Mouse (Mus musculus) MEL (cell line): ENCODE data around the gene Smarca2. TPM values are rescaled to one million over a fixed set of nuclear protein-coding genes. Genes with fewer than 3 reads are reported as not detected.

Experiments used
- DNase-seq: peaks from one replicate; pipeline ENCODE4 v3.0.0; 2011; ENCODE audit warnings: low read depth, low spot score
- H3K27ac ChIP-seq: 2 replicates; pipeline ENCODE4 v1.5.1; 2012; ENCODE audit warnings: low read depth, mild to moderate bottlenecking, control low read depth, low read length, moderate library complexity; ENCODE audit not compliant: control insufficient read depth
- H3K27me3 ChIP-seq, 2 experiments: fragments of 150-350 bp in 1 of 2; sonication (generic) in 1 of 2; 2 replicates each; pipeline ENCODE4 v1.6.1; 2012; ENCODE audit warnings: low read length in 2 of 2, mild to moderate bottlenecking in 2 of 2, improper control_type of control experiment in 1 of 2, moderate library complexity in 1 of 2; ENCODE audit not compliant: insufficient read depth in 2 of 2, control insufficient read depth in 1 of 2
- H3K36me3 ChIP-seq, 2 experiments: 2 replicates each; pipeline ENCODE4 v1.6.1; 2012 to 2014; ENCODE audit warnings: low read length in 2 of 2, improper control_type of control experiment in 1 of 2, inconsistent platforms in 1 of 2, mild to moderate bottlenecking in 1 of 2; ENCODE audit not compliant: insufficient read depth in 2 of 2, control insufficient read depth in 1 of 2
- H3K4me1 ChIP-seq, 2 experiments: fragments of 150-350 bp in 1 of 2; sonication (generic) in 1 of 2; 2 replicates each; pipeline ENCODE4 v1.6.1; 2012; ENCODE audit warnings: low read length in 2 of 2, improper control_type of control experiment in 1 of 2, mild to moderate bottlenecking in 1 of 2; ENCODE audit not compliant: insufficient read depth in 2 of 2, control insufficient read depth in 1 of 2
- H3K4me3 ChIP-seq, 2 experiments: fragments of 150-350 bp in 1 of 2; sonication (generic) in 1 of 2; 2 replicates each; pipeline ENCODE4 v1.5.1; 2012; ENCODE audit warnings: low read depth in 2 of 2, low read length in 2 of 2, mild to moderate bottlenecking in 2 of 2, moderate library complexity in 2 of 2, control low read depth in 1 of 2, improper control_type of control experiment in 1 of 2; ENCODE audit not compliant: control insufficient read depth in 1 of 2, insufficient read depth in 1 of 2
- H3K79me2 ChIP-seq: 2 replicates; pipeline ENCODE4 v1.6.1; 2012; ENCODE audit warnings: mild to moderate bottlenecking, low read length, moderate library complexity; ENCODE audit not compliant: control insufficient read depth, poor library complexity, insufficient read depth
- H3K9ac ChIP-seq: 2 replicates; pipeline ENCODE4 v1.6.1; 2012; ENCODE audit warnings: low read depth, mild to moderate bottlenecking, control low read depth, low read length, moderate library complexity; ENCODE audit not compliant: control insufficient read depth, poor library complexity, severe bottlenecking
- H3K9me3 ChIP-seq: fragments of 150-350 bp; sonication (generic); replicated peaks from 2 replicates; pipeline ENCODE4 v1.6.1; 2012; ENCODE audit warnings: mild to moderate bottlenecking, low read length, improper control_type of control experiment, moderate library complexity; ENCODE audit not compliant: insufficient read depth
- BHLHE40 ChIP-seq: IDR thresholded peaks from 2 replicates; pipeline ENCODE4 v1.6.1; 2012; ENCODE audit warnings: low read depth, mild to moderate bottlenecking, inconsistent platforms, low read length, improper control_type of control experiment, borderline replicate concordance
- CHD1 ChIP-seq: IDR thresholded peaks from 2 replicates; pipeline ENCODE4 v1.6.1; 2012; ENCODE audit warnings: low read depth, mild to moderate bottlenecking, inconsistent platforms, low read length, improper control_type of control experiment
- CHD2 ChIP-seq: IDR thresholded peaks from 2 replicates; pipeline ENCODE4 v1.6.1; 2011; ENCODE audit warnings: low read length, improper control_type of control experiment
- CTCF ChIP-seq, 3 experiments: IDR thresholded peaks in 2 of 3; conservative IDR thresholded peaks in 1 of 3; 2 replicates each; pipeline ENCODE4 v1.5.1; 2011 to 2012; ENCODE audit warnings: low read length in 3 of 3, low read depth in 2 of 3, mild to moderate bottlenecking in 2 of 3, improper control_type of control experiment in 1 of 3, inconsistent platforms in 1 of 3, mixed read lengths in 1 of 3, moderate library complexity in 1 of 3; ENCODE audit not compliant: control insufficient read depth in 1 of 3, insufficient read depth in 1 of 3, poor library complexity in 1 of 3, severe bottlenecking in 1 of 3
- ELF1 ChIP-seq: IDR thresholded peaks from 2 replicates; pipeline ENCODE4 v1.6.1; 2014; ENCODE audit warnings: low read depth, mild to moderate bottlenecking, inconsistent platforms, low read length, improper control_type of control experiment, moderate library complexity
- ETS1 ChIP-seq: IDR thresholded peaks from 2 replicates; pipeline ENCODE4 v1.6.1; 2012; ENCODE audit warnings: low read depth, mild to moderate bottlenecking, inconsistent platforms, low read length, improper control_type of control experiment, moderate library complexity
- GATA1 ChIP-seq: IDR thresholded peaks from 2 replicates; pipeline ENCODE4 v1.6.1; 2011; ENCODE audit warnings: low read depth, low read length, improper control_type of control experiment
- HCFC1 ChIP-seq: IDR thresholded peaks from 2 replicates; pipeline ENCODE4 v1.6.1; 2012; ENCODE audit warnings: low read depth, mild to moderate bottlenecking, inconsistent platforms, low read length, improper control_type of control experiment, moderate library complexity
- JUND ChIP-seq: IDR thresholded peaks from 2 replicates; pipeline ENCODE4 v1.6.1; 2011; ENCODE audit warnings: low read depth, mild to moderate bottlenecking, improper control_type of control experiment, low read length
- MAX ChIP-seq: IDR thresholded peaks from 2 replicates; pipeline ENCODE4 v1.6.1; 2011; ENCODE audit warnings: low read length, improper control_type of control experiment
- MEF2A ChIP-seq: IDR thresholded peaks from 2 replicates; pipeline ENCODE4 v1.6.1; 2014; ENCODE audit warnings: low read depth, mild to moderate bottlenecking, inconsistent platforms, low read length, improper control_type of control experiment; ENCODE audit not compliant: poor library complexity, insufficient replicate concordance, severe bottlenecking; ENCODE audit errors: extremely low read depth
- MXI1 ChIP-seq: IDR thresholded peaks from 2 replicates; pipeline ENCODE4 v1.6.1; 2011; ENCODE audit warnings: mild to moderate bottlenecking, low read depth, low read length, improper control_type of control experiment
- MYB ChIP-seq: IDR thresholded peaks from 2 replicates; pipeline ENCODE4 v1.6.1; 2011; ENCODE audit warnings: mild to moderate bottlenecking, low read depth, low read length, improper control_type of control experiment
- MYC ChIP-seq: IDR thresholded peaks from 2 replicates; pipeline ENCODE4 v1.6.1; 2011; ENCODE audit warnings: low read depth, mild to moderate bottlenecking, low read length, improper control_type of control experiment, moderate library complexity
- NELFE ChIP-seq: IDR thresholded peaks from 2 replicates; pipeline ENCODE4 v1.6.1; 2011; ENCODE audit warnings: low read depth, low read length, improper control_type of control experiment
- POLR2AphosphoS2 ChIP-seq: IDR thresholded peaks from 2 replicates; pipeline ENCODE4 v1.6.1; 2011; ENCODE audit warnings: low read length, improper control_type of control experiment
- RAD21 ChIP-seq: IDR thresholded peaks from 2 replicates; pipeline ENCODE4 v1.6.1; 2011; ENCODE audit warnings: mild to moderate bottlenecking, low read depth, low read length, improper control_type of control experiment
- RCOR1 ChIP-seq: IDR thresholded peaks from 2 replicates; pipeline ENCODE4 v1.6.1; 2012; ENCODE audit warnings: low read depth, mild to moderate bottlenecking, inconsistent platforms, low read length, improper control_type of control experiment
- UBTF ChIP-seq: IDR thresholded peaks from 2 replicates; pipeline ENCODE4 v1.6.1; 2012; ENCODE audit warnings: low read depth, mild to moderate bottlenecking, inconsistent platforms, low read length, improper control_type of control experiment, moderate library complexity, borderline replicate concordance; ENCODE audit not compliant: insufficient read depth
- USF1 ChIP-seq: IDR thresholded peaks from 2 replicates; pipeline ENCODE4 v1.6.1; 2014; ENCODE audit warnings: low read depth, mild to moderate bottlenecking, inconsistent platforms, low read length, improper control_type of control experiment, moderate library complexity
- ZC3H11A ChIP-seq: IDR thresholded peaks from 2 replicates; pipeline ENCODE4 v1.6.1; 2012; ENCODE audit warnings: low read depth, mild to moderate bottlenecking, inconsistent platforms, low read length, improper control_type of control experiment
- ZMIZ1 ChIP-seq: IDR thresholded peaks from 2 replicates; pipeline ENCODE4 v1.6.1; 2012; ENCODE audit warnings: low read depth, mild to moderate bottlenecking, inconsistent platforms, low read length, improper control_type of control experiment, moderate library complexity
- ZNF384 ChIP-seq: IDR thresholded peaks from 2 replicates; pipeline ENCODE4 v1.6.1; 2012; ENCODE audit warnings: low read depth, mild to moderate bottlenecking, inconsistent platforms, low read length, improper control_type of control experiment
- polyA plus RNA-seq, 2 experiments: library from polyadenylated mRNA; stranded (reverse) in 1 of 2; unstranded in 1 of 2; fragments of >175 nt in 1 of 2; fragments of >200 nt in 1 of 2; gene quantifications; 2 replicates each; pipeline versions ENCODE4 v1.2.1 to v1.2.4; 2012; ENCODE audit warnings: low replicate concordance in 2 of 2, low read depth in 1 of 2; ENCODE audit not compliant: insufficient read length in 2 of 2, insufficient read depth in 1 of 2, missing spikeins in 1 of 2
- total RNA-seq: library from RNA; depleted of rRNA; stranded (reverse); fragments of 300-350 nt; gene quantifications from 2 replicates; pipeline ENCODE4 v1.2.3, GENCODE M21; 2012

Gene Smarca2
- total and polyA plus RNA-seq, 3 experiments = 6.6 to 23.2 TPM; not detected in 1

- 0 out of 2 replicates have a peak, but pooled peaks have one; percentile 33 for TF ChIP-seq ETS1
- TF ChIP-seq JUND = no peak
- peak; percentile 74 for TF ChIP-seq BHLHE40
- no peak for TF ChIP-seq CHD2
- no peak for TF ChIP-seq MYB
Measured at GRCm38 (mm10) chr19:26747571-26748539, 143.0 kb downstream of the Smarca2 start (continued).

GRCm38 (mm10) chr19:26748676-26749075, 143.8 kb downstream of the Smarca2 start:
- H3K9ac ChIP-seq = peak overlapping the region; percentile 47
- H3K4me3 ChIP-seq = peak overlapping the region; percentile 48 to 68
- peaks cover 0 to 2% of the 10 kb centered on the region in 2 experiments; a peak in 1 of 4 replicates for H3K4me1 ChIP-seq
- H3K79me2 ChIP-seq = peaks cover 2% of the 10 kb centered on the region; the same call in 1 of the 2 replicates
- H3K27ac ChIP-seq = no peak overlapping the region
- H3K9me3 ChIP-seq = no peaks in the 10 kb centered on the region
- H3K36me3 ChIP-seq = no peaks in the 10 kb centered on the region
- peak; percentile 29 for DNase-seq
- no peak for TF ChIP-seq GATA1
- no peak for TF ChIP-seq MYC
- TF ChIP-seq ETS1 = no peak
- TF ChIP-seq POLR2AphosphoS2 = no peak
- no peak for TF ChIP-seq HCFC1
- H3K27me3 ChIP-seq = no peaks in the 10 kb centered on the region

- no peak overlapping the region for H3K27ac ChIP-seq
- H3K9me3 ChIP-seq = no peaks in the 10 kb centered on the region
- TF ChIP-seq JUND (no peak), RAD21 (no peak), NELFE (no peak), ZMIZ1 (no peak), ELF1 (no peak), CHD1 (no peak), POLR2AphosphoS2 (no peak), MAX (no peak), RCOR1 (no peak), ZNF384 (no peak), UBTF (no peak), CHD2 (no peak), ZC3H11A (no peak), MYB (no peak), MXI1 (no peak), ETS1 (no peak), USF1 (no peak), MEF2A (no peak), CTCF (IDR thresholded peaks at IDR 0.05 in 2 of 3, conservative IDR thresholded peaks at IDR 0.05 in 1 of 3; ENCODE audit: control insufficient read depth in 1 of 3, insufficient read depth in 1 of 3, low read depth in 2 of 3, low read length in 3 of 3, poor library complexity in 1 of 3, severe bottlenecking in 1 of 3) (no peak)
- peak; percentile 13 for DNase-seq
- no peaks in the 10 kb centered on the region for H3K36me3 ChIP-seq
- H3K9ac ChIP-seq = no peak overlapping the region
- H3K27me3 ChIP-seq = no peaks in the 10 kb centered on the region
- H3K4me1 ChIP-seq = peaks cover 0 to 2% of the 10 kb centered on the region in 2 experiments; a peak in 1 of 4 replicates
- H3K79me2 ChIP-seq = peaks cover 2% of the 10 kb centered on the region; the same call in 1 of the 2 replicates
- peak overlapping the region in 1 of 2 experiments; percentile 4; a peak in 1 of 4 replicates for H3K4me3 ChIP-seq
Measured at GRCm38 (mm10) chr19:26749427-26750137, 144.7 kb downstream of the Smarca2 start.
